Mouse (Mus musculus) CH12.LX (cell line): ENCODE measurements around the gene Gtsf1.

Source experiments
- BHLHE40 ChIP-seq: IDR thresholded peaks from 2 replicates; pipeline ENCODE4 v1.6.1; 2011; ENCODE audit warnings: mild to moderate bottlenecking, low read depth, low read length, improper control_type of control experiment
- CHD2 ChIP-seq: IDR thresholded peaks from 2 replicates; pipeline ENCODE4 v1.6.1; 2011; ENCODE audit warnings: low read length, improper control_type of control experiment
- CTCF ChIP-seq, 2 experiments: IDR thresholded peaks in 1 of 2; conservative IDR thresholded peaks in 1 of 2; 2 replicates each; pipeline ENCODE4 v1.5.1; 2011 to 2012; ENCODE audit warnings: low read depth in 2 of 2, low read length in 2 of 2, improper control_type of control experiment in 1 of 2, inconsistent platforms in 1 of 2, mild to moderate bottlenecking in 1 of 2, moderate library complexity in 1 of 2
- ELF1 ChIP-seq: IDR thresholded peaks from 2 replicates; pipeline ENCODE4 v1.6.1; 2014; ENCODE audit warnings: low read depth, mild to moderate bottlenecking, inconsistent platforms, low read length, improper control_type of control experiment
- EP300 ChIP-seq: IDR thresholded peaks from 2 replicates; pipeline ENCODE4 v1.6.1; 2011; ENCODE audit warnings: low read length, improper control_type of control experiment
- GABPA ChIP-seq: IDR thresholded peaks from 2 replicates; pipeline ENCODE4 v1.6.1; 2012; ENCODE audit warnings: low read depth, low read length, improper control_type of control experiment, inconsistent platforms; ENCODE audit not compliant: insufficient replicate concordance
- MAX ChIP-seq: IDR thresholded peaks from 2 replicates; pipeline ENCODE4 v1.6.1; 2011; ENCODE audit warnings: low read length, improper control_type of control experiment
- MEF2A ChIP-seq: IDR thresholded peaks from 2 replicates; pipeline ENCODE4 v1.6.1; 2014; ENCODE audit warnings: low read depth, mild to moderate bottlenecking, inconsistent platforms, low read length, improper control_type of control experiment, borderline replicate concordance
- MYC ChIP-seq: IDR thresholded peaks from 2 replicates; pipeline ENCODE4 v1.6.1; 2011; ENCODE audit warnings: low read depth, mild to moderate bottlenecking, improper control_type of control experiment, low read length
- PAX5 ChIP-seq: IDR thresholded peaks from 2 replicates; pipeline ENCODE4 v1.6.1; 2012; ENCODE audit warnings: low read length, inconsistent platforms, mixed read lengths
- POLR2A ChIP-seq: IDR thresholded peaks from 2 replicates; pipeline ENCODE4 v1.6.1; 2011; ENCODE audit warnings: low read depth, mild to moderate bottlenecking, improper control_type of control experiment, low read length
- TCF12 ChIP-seq: IDR thresholded peaks from 2 replicates; pipeline ENCODE4 v1.6.1; 2014; ENCODE audit warnings: low read depth, mild to moderate bottlenecking, inconsistent platforms, low read length, improper control_type of control experiment
- ZNF384 ChIP-seq: IDR thresholded peaks from 2 replicates; pipeline ENCODE4 v1.6.1; 2012; ENCODE audit warnings: low read depth, low read length, improper control_type of control experiment, inconsistent platforms

GRCm38 (mm10) chr15:103383771-103384488, 46.3 kb downstream of the Gtsf1 start:
- TF ChIP-seq POLR2A (no peak), ELF1 (no peak), PAX5 (no peak), CTCF (conservative IDR thresholded peaks at IDR 0.05 in 1 of 2, IDR thresholded peaks at IDR 0.05 in 1 of 2; ENCODE audit: low read depth in 2 of 2, low read length in 2 of 2) (no peak), EP300 (no peak), MAX (no peak), CHD2 (no peak), BHLHE40 (no peak), TCF12 (no peak), MYC (no peak), GABPA (no peak), ZNF384 (no peak), MEF2A (no peak)
